Mouse (Mus musculus) heart, adult 9 months (tissue): ENCODE data around the gene Rrp15.
"Not testable (repeated sequence)": the region's sequence is repeated elsewhere in the genome, so short reads cannot be mapped to it uniquely, and the experiment has no call there.

Source experiments
- DNase-seq, 2 experiments: peaks; one replicate each; pipeline ENCODE4 v3.0.0; 2022; ENCODE audit warnings: low spot score in 2 of 2

The Rrp15 gene

GRCm38 (mm10) chr1:186748724-186749653 lies at the start of gene Rrp15:
Gene Rrp15 (minus strand): TSS chr1:186749358.
- DNase-seq = peak; percentile 67 to 78

GRCm38 (mm10) chr1:186797991-186798390 lies 48.8 kb upstream of the Rrp15 start:
- DNase-seq = no peak

- no peak for DNase-seq
These were observed 36.2 kb upstream of the Rrp15 start for GRCm38 (mm10) chr1:186785359-186785758.

GRCm38 (mm10) chr1:186780826-186781225 lies 31.7 kb upstream of the Rrp15 start:
- DNase-seq = no peak

- no peak for DNase-seq
These were observed 24.0 kb upstream of the Rrp15 start for GRCm38 (mm10) chr1:186773124-186773523.

GRCm38 (mm10) chr1:186772547-186773077 lies 23.5 kb upstream of the Rrp15 start:
- no peak for DNase-seq

- DNase-seq = no peak
These were observed 22.8 kb upstream of the Rrp15 start for GRCm38 (mm10) chr1:186772005-186772404.

GRCm38 (mm10) chr1:186770659-186771058 lies 21.5 kb upstream of the Rrp15 start:
- no peak for DNase-seq

- no peak for DNase-seq
These were observed 19.2 kb upstream of the Rrp15 start for GRCm38 (mm10) chr1:186768392-186768791.

- DNase-seq = not testable (repeated sequence)
These were observed 14.3 kb upstream of the Rrp15 start for GRCm38 (mm10) chr1:186763451-186763850.

GRCm38 (mm10) chr1:186749675-186750283 lies 621 bp upstream of the Rrp15 start:
- no peak for DNase-seq

- DNase-seq = no peak
These were observed 9.3 kb downstream of the Rrp15 start for GRCm38 (mm10) chr1:186739828-186740227.

- DNase-seq = no peak
These were observed 13.6 kb downstream of the Rrp15 start for GRCm38 (mm10) chr1:186735537-186735936.

GRCm38 (mm10) chr1:186733052-186733451 lies 16.1 kb downstream of the Rrp15 start:
- DNase-seq = no peak

GRCm38 (mm10) chr1:186728778-186729177 lies 20.4 kb downstream of the Rrp15 start:
- no peak for DNase-seq

- no peak for DNase-seq
These were observed 23.0 kb downstream of the Rrp15 start for GRCm38 (mm10) chr1:186726117-186726516.

- no peak for DNase-seq
These were observed 26.9 kb downstream of the Rrp15 start for GRCm38 (mm10) chr1:186722299-186722698.

GRCm38 (mm10) chr1:186721846-186722245 lies 27.3 kb downstream of the Rrp15 start:
- DNase-seq = peak in 1 of 2 experiments; percentile 79

- no peak for DNase-seq
These were observed 28.0 kb downstream of the Rrp15 start for GRCm38 (mm10) chr1:186721166-186721565.

- DNase-seq = no peak
These were observed 29.4 kb downstream of the Rrp15 start for GRCm38 (mm10) chr1:186719708-186720107.

- DNase-seq = no peak
These were observed 30.3 kb downstream of the Rrp15 start for GRCm38 (mm10) chr1:186718881-186719280.

GRCm38 (mm10) chr1:186714980-186715896 lies 33.9 kb downstream of the Rrp15 start:
- DNase-seq = no peak
